ENCODE assay signal across 9 mouse cellular contexts in the genomic region with DNA sequence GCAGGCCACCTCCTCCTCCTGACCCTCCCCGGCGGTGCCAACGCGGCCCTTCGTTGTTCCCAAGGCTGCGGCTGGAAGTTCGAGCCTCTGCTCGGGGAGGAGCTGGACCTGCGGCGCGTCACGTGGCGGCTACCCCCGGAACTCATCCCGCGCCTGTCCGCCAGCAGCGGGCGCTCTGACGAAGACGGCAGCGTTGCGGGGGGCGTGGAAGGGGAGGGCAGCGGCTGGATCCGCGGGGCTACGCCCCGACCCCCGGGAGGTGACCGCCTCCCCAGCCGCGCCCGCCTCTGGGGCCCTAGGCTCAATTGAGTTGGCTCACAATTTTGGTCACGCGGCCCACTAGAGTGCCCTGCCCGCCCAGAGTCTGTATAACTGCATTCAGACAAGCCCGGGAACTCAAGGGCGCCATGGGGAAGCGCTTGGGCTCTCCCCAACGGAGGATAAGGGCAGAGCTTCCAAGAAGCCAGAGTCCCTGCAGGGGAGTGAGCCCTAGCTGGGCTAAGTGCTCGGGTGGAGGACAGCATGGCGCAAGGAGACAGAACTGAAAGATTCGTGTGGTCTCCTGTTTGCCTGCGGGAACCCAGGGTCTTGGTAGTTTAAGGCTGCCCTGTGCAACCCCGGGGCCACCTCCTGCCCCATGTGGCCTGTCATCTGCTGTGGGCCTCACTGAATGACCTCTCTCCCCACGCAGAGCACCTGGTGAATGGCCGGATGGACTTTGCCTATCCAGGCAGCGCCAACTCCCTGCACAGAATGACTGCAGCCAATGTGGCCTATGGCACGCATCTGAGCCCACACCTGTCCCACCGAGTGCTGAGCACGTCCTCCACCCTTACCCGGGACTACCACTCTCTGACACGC. TPM values are rescaled to one million over a fixed set of nuclear protein-coding genes. Genes with fewer than 3 reads are reported as not detected.
A peak's percentile ranks its signal among the peaks of the same experiment; 100 is the strongest.
DNase-seq lines count a peak whose midpoint lies in the region; ATAC-seq and TF ChIP-seq lines count a peak whose summit lies in the region.
"Had no signal": no experiment of that assay in that cellular context is flagged by ENCODE, and none has a peak within 500 bp of the region (broad histone marks: within the 10 kb centered on the region; RNA-seq: fewer than 3 reads in every experiment).

No protein-coding gene starts in this region.

- peak overlapping the region; percentile 65 for H3K4me2 ChIP-seq in intestine, postnatal 0 days (replicated peaks; ENCODE audit: low read depth)
- H3K4me2 ChIP-seq in liver, embryonic 11.5 days, result peak overlapping the region; percentile 79

- H3K27me3 ChIP-seq in embryonic facial prominence, embryonic 10.5 days (replicated peaks; ENCODE audit: low read depth, poor library complexity, severe bottlenecking), result peaks cover 6% of the 10 kb centered on the region
- no peaks in the 10 kb centered on the region for H3K27me3 ChIP-seq in intestine, postnatal 0 days (replicated peaks; ENCODE audit: control insufficient read depth, insufficient read depth, low read length)
- peaks cover 2% of the 10 kb centered on the region; the same call in 1 of the 2 replicates for H3K27me3 ChIP-seq in liver, embryonic 11.5 days (replicated peaks; ENCODE audit: control insufficient read depth, insufficient read depth, low read length)
- no peaks in the 10 kb centered on the region for H3K27me3 ChIP-seq in splenic B cell, adult 2 months (ENCODE audit: control insufficient read depth, insufficient read depth, low read length, poor library complexity, severe bottlenecking)
- H3K27me3 ChIP-seq: Patski had no signal

- peak; percentile 88 for TF ChIP-seq CTCF in intestine, postnatal 0 days (IDR thresholded peaks at IDR 0.05; ENCODE audit: low read depth)

- peak; percentile 60 to 63 for DNase-seq in left cerebral cortex, adult 18-20 months (ENCODE audit: low spot score in 2 of 2)
- no peak for DNase-seq in left cerebral cortex, adult 8-10 months (ENCODE audit: low spot score in 2 of 2)
- DNase-seq in embryonic facial prominence, embryonic 10.5 days (ENCODE audit: low spot score), result peak; percentile 91
- peak; percentile 99 for DNase-seq in heart, adult 11 months
- DNase-seq in liver, embryonic 11.5 days (ENCODE audit: low spot score), result peak; percentile 95
- peak; percentile 81 for DNase-seq in splenic B cell, adult 2 months (ENCODE audit: low read depth, low spot score)

- H3K4me3 ChIP-seq in embryonic facial prominence, embryonic 10.5 days, result peak overlapping the region; percentile 60
- H3K4me3 ChIP-seq in intestine, postnatal 0 days (ENCODE audit: low read depth, low read length), result peak overlapping the region; percentile 21
- H3K4me3 ChIP-seq in liver, embryonic 11.5 days (ENCODE audit: low read depth, low read length), result peak overlapping the region; percentile 41

- peak overlapping the region; percentile 40 for H3K9ac ChIP-seq in intestine, postnatal 0 days (ENCODE audit: low read depth, low read length)
- peak overlapping the region; percentile 73 for H3K9ac ChIP-seq in liver, embryonic 11.5 days (ENCODE audit: low read depth, low read length)

- ATAC-seq in intestine, postnatal 0 days, result peak; percentile 73
- ATAC-seq in liver, embryonic 11.5 days (replicated peaks; ENCODE audit: low FRiP score), result peak; percentile 81
- ATAC-seq in monocyte, adult 5-6 weeks (replicated peaks; ENCODE audit: insufficient number of reproducible peaks, low FRiP score, low TSS enrichment, poor library complexity, severe bottlenecking), result peak; percentile 62

- no peaks in the 10 kb centered on the region for H3K9me3 ChIP-seq in embryonic facial prominence, embryonic 10.5 days
- no peaks in the 10 kb centered on the region for H3K9me3 ChIP-seq in intestine, postnatal 0 days (ENCODE audit: control insufficient read depth)
- H3K9me3 ChIP-seq in liver, embryonic 11.5 days (ENCODE audit: control insufficient read depth, low read length), result no peaks in the 10 kb centered on the region

- peaks cover 39% of the 10 kb centered on the region for H3K4me1 ChIP-seq in embryonic facial prominence, embryonic 10.5 days
- H3K4me1 ChIP-seq in intestine, postnatal 0 days (replicated peaks; ENCODE audit: control insufficient read depth, insufficient read depth, low read length), result peaks cover 11% of the 10 kb centered on the region; the same call in 1 of the 2 replicates
- H3K4me1 ChIP-seq in liver, embryonic 11.5 days (replicated peaks; ENCODE audit: control insufficient read depth, insufficient read depth, low read length), result peaks cover 23% of the 10 kb centered on the region

- H3K36me3 ChIP-seq in embryonic facial prominence, embryonic 10.5 days (replicated peaks), result peaks cover 42% of the 10 kb centered on the region
- H3K36me3 ChIP-seq in intestine, postnatal 0 days (ENCODE audit: control insufficient read depth, insufficient read depth), result peaks cover 44% of the 10 kb centered on the region; the same call in 1 of the 2 replicates
- peaks cover 16% of the 10 kb centered on the region; the same call in 1 of the 2 replicates for H3K36me3 ChIP-seq in liver, embryonic 11.5 days (ENCODE audit: control insufficient read depth, insufficient read depth, low read length)
- peaks cover 2% of the 10 kb centered on the region; the same call in 1 of the 2 replicates for H3K36me3 ChIP-seq in splenic B cell, adult 2 months (ENCODE audit: control insufficient read depth, insufficient read depth, low read length, poor library complexity, severe bottlenecking)

- WGBS in embryonic facial prominence, embryonic 10.5 days, result 5% methylated on average over 54 of the region's 54 CpGs
- WGBS in intestine, postnatal 0 days, result 3% methylated on average over 53 of the region's 54 CpGs
- WGBS in liver, embryonic 11.5 days, result 6% methylated on average over 54 of the region's 54 CpGs

- H3K27ac ChIP-seq in embryonic facial prominence, embryonic 10.5 days (replicated peaks), result peak overlapping the region; percentile 83
- H3K27ac ChIP-seq in intestine, postnatal 0 days (ENCODE audit: low read depth, low read length), result peak overlapping the region; percentile 95
- peak overlapping the region; percentile 87 for H3K27ac ChIP-seq in liver, embryonic 11.5 days (ENCODE audit: low read depth, low read length)

RNA-seq across cellular contexts. Expression of gene Galk1, which starts 7.4 kb away (rescaled TPM):
- total RNA-seq in left cerebral cortex, adult 18-20 months (2021), result 10 to 100 TPM; 15.5 to 16.3 TPM
- 10 to 100 TPM; 16.1 to 19.7 (median 18.6) TPM for total RNA-seq in left cerebral cortex, adult 8-10 months (2022)
- 212 and 216 TPM in 2 replicates for polyA plus RNA-seq in embryonic facial prominence, embryonic 10.5 days (2016; fragmentation: Nextera tagmentation; extraction: Ambion mirVana)
- polyA plus RNA-seq in intestine, postnatal 0 days (2015; fragmentation: Nextera tagmentation; extraction: Ambion mirVana), result 387 and 418 TPM in 2 replicates
- 299 and 304 TPM in 2 replicates for polyA plus RNA-seq in liver, embryonic 11.5 days (2014; fragmentation: Nextera tagmentation; extraction: Ambion mirVana)
- 3.6 to 6.4 TPM (median 5.8 TPM) in 3 replicates for total RNA-seq in monocyte, adult 5-6 weeks (2017)

RNA-seq across cellular contexts. Expression of gene H3f3b, which starts 22.7 kb away (rescaled TPM):
- 100 to 1,000 TPM; 246 to 269 TPM for total RNA-seq in left cerebral cortex, adult 18-20 months (2021)
- total RNA-seq in left cerebral cortex, adult 8-10 months (2022), result 100 to 1,000 TPM; 272 to 296 (median 284) TPM
- polyA plus RNA-seq in embryonic facial prominence, embryonic 10.5 days (2016; fragmentation: Nextera tagmentation; extraction: Ambion mirVana), result 1,824 and 1,981 TPM in 2 replicates
- polyA plus RNA-seq in intestine, postnatal 0 days (2015; fragmentation: Nextera tagmentation; extraction: Ambion mirVana), result 1,144 and 1,190 TPM in 2 replicates
- polyA plus RNA-seq in liver, embryonic 11.5 days (2014; fragmentation: Nextera tagmentation; extraction: Ambion mirVana), result 1,141 and 1,182 TPM in 2 replicates
- total RNA-seq in monocyte, adult 5-6 weeks (2017), result 1,370 to 2,118 TPM (median 2,068 TPM) in 3 replicates

RNA-seq across cellular contexts. Expression of gene Unk, which starts 25.1 kb away (rescaled TPM):
- 10 to 100 TPM; 21.8 to 22.3 TPM for total RNA-seq in left cerebral cortex, adult 18-20 months (2021)
- total RNA-seq in left cerebral cortex, adult 8-10 months (2022), result 10 to 100 TPM; 23.4 to 27.7 (median 25.0) TPM
- polyA plus RNA-seq in embryonic facial prominence, embryonic 10.5 days (2016; fragmentation: Nextera tagmentation; extraction: Ambion mirVana), result 49.4 and 50.9 TPM in 2 replicates
- polyA plus RNA-seq in intestine, postnatal 0 days (2015; fragmentation: Nextera tagmentation; extraction: Ambion mirVana), result 7.4 and 8.8 TPM in 2 replicates
- polyA plus RNA-seq in liver, embryonic 11.5 days (2014; fragmentation: Nextera tagmentation; extraction: Ambion mirVana), result 28.9 and 34.1 TPM in 2 replicates
- total RNA-seq in monocyte, adult 5-6 weeks (2017), result 8.3 to 18.3 TPM (median 11.6 TPM) in 3 replicates

RNA-seq across cellular contexts. Expression of gene Itgb4, which starts 30.6 kb away (rescaled TPM):
- total RNA-seq in left cerebral cortex, adult 18-20 months (2021), result 1 to 10 TPM; 4.5 to 6.9 TPM
- total RNA-seq in left cerebral cortex, adult 8-10 months (2022), result 10 to 100 TPM in 3 of 4 experiments, 1 to 10 TPM in 1; 9.4 to 13.4 (median 11.3) TPM
- polyA plus RNA-seq in embryonic facial prominence, embryonic 10.5 days (2016; fragmentation: Nextera tagmentation; extraction: Ambion mirVana), result 1.1 and 1.5 TPM in 2 replicates
- 16.6 and 17.8 TPM in 2 replicates for polyA plus RNA-seq in intestine, postnatal 0 days (2015; fragmentation: Nextera tagmentation; extraction: Ambion mirVana)
- 0.60 and 0.77 TPM in 2 replicates for polyA plus RNA-seq in liver, embryonic 11.5 days (2014; fragmentation: Nextera tagmentation; extraction: Ambion mirVana)
- not detected in 3 replicates for total RNA-seq in monocyte, adult 5-6 weeks (2017)

Comparison
In these comparisons a context has a peak if more than half of its experiments do, and no peak if none do; other contexts are left out.
1. DNase-seq: peak in left cerebral cortex, adult 18-20 months (2 of 2), embryonic facial prominence, embryonic 10.5 days (single experiment), heart, adult 11 months (single experiment), liver, embryonic 11.5 days (single experiment) and splenic B cell, adult 2 months (single experiment); none in left cerebral cortex, adult 8-10 months (0 of 2).
2. Peak in every context shown above with its lines, with median percentiles within 50 percentile points of each other: H3K27ac ChIP-seq, H3K4me3 ChIP-seq and ATAC-seq.